Mouse (Mus musculus): Measurements from ENCODE around the gene Ttyh1. TPM values are rescaled to one million over a fixed set of nuclear protein-coding genes. Genes with fewer than 3 reads are reported as not detected.

The Ttyh1 gene
- total and polyA plus RNA-seq, 2 experiments = 0.65 to 2.4 TPM

DNA sequence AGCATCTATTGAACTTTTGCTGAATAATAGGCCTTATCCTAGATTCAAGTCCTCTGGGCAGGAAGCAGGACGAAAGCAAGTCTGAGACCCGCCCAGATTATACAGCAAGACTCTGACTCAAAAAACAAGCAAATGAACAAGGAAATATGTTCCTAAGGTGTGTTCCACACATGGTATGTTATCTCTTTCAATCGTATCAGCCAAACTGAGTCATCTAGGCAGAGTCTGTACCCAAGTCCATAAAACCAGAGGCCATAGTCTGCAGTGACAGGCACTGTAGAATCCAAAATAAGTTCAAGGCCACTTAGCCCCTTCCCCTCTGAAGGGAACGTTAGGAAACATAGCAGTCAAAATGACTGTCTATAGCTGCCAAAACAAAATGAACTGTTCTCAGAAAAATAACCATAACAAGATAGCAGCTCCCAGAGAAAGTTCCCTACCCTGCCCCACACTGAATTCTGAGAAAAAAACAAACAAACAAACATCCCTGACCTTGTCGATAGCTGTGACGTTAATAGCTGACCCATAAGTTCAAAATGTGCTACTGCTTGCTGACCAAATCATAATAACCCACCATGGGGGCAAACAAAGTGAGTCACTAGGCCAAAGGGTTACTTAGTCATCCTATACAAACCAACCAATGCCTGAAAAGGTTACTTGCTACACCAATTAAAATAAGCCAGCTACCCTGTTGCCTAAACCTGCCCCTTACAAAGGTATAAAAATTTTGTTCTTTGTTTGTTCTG is 51.2 kb downstream of the Ttyh1 start:
- no peaks in the 10 kb centered on the region for H3K36me3 ChIP-seq (ENCODE audit: control insufficient read depth, insufficient read depth, low read length)
- H3K9ac ChIP-seq (ENCODE audit: low read depth, low read length) = no peak overlapping the region
- no peak for TF ChIP-seq CTCF (IDR thresholded peaks at IDR 0.05; ENCODE audit: low read depth, low read length)
- no peak for TF ChIP-seq POLR2A (IDR thresholded peaks at IDR 0.05; ENCODE audit: extremely low read depth, insufficient read depth, low read length)
- H3K27me3 ChIP-seq (ENCODE audit: control insufficient read depth, insufficient read depth, low read length) = no peaks in the 10 kb centered on the region
- no peaks in the 10 kb centered on the region for H3K79me2 ChIP-seq (ENCODE audit: control insufficient read depth, insufficient read depth, low read length)
- peaks cover 2% of the 10 kb centered on the region; the same call in 1 of the 2 replicates for H3K4me1 ChIP-seq (ENCODE audit: control insufficient read depth, insufficient read depth, low read length)
- no peak overlapping the region for H3K27ac ChIP-seq (replicated peaks; ENCODE audit: insufficient read depth, low read depth, low read length)
- WGBS = 51% methylated on average over 6 of the region's 6 CpGs
- DNase-seq (ENCODE audit: extremely low read depth, low read depth, low spot score) = peak; percentile 33
- H3K4me3 ChIP-seq (ENCODE audit: insufficient read depth, low read depth, low read length) = no peak overlapping the region

DNA sequence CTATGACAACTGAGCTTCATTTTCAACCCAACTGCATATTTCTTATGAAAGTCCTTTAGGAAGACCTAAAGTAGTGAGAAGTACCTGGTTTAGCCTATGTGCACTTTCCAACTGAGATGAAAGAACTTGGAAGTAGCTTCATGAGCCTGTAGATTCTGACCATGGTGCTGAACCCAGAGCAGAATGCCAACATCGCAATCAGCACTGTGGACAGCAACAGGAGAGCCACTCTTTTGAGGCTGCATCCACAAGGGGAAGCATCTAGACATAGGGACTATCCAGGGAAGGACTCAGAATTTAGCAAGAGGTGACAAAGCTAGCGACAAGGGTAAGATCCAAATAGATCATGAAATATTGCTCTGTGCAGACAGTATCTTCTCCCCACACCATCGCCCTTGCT is 59.2 kb downstream of the Ttyh1 start:
- Histone ChIP-seq H3K4me1 (ENCODE audit: control insufficient read depth, insufficient read depth, low read length) (no peaks in the 10 kb centered on the region), H3K79me2 (ENCODE audit: control insufficient read depth, insufficient read depth, low read length) (no peaks in the 10 kb centered on the region), H3K27me3 (ENCODE audit: control insufficient read depth, insufficient read depth, low read length) (no peaks in the 10 kb centered on the region), H3K36me3 (ENCODE audit: control insufficient read depth, insufficient read depth, low read length) (no peaks in the 10 kb centered on the region), H3K9ac (ENCODE audit: low read depth, low read length) (no peak overlapping the region), H3K27ac (replicated peaks; ENCODE audit: insufficient read depth, low read depth, low read length) (no peak overlapping the region), H3K4me3 (ENCODE audit: insufficient read depth, low read depth, low read length) (no peak overlapping the region)
- WGBS = 36% methylated on average over 3 of the region's 3 CpGs
- peak; percentile 23 for DNase-seq (ENCODE audit: extremely low read depth, low read depth, low spot score)
- TF ChIP-seq POLR2A (IDR thresholded peaks at IDR 0.05; ENCODE audit: extremely low read depth, insufficient read depth, low read length) (no peak), CTCF (IDR thresholded peaks at IDR 0.05; ENCODE audit: low read depth, low read length) (no peak)

Other genes with a start within 250 kb of the Ttyh1 start
- gene Gm14548, start 221.3 kb upstream of the Ttyh1 start, total RNA-seq (2014; rRNA removed) = 0.09 and 0.13 TPM in 2 replicates
- gene Gm14548, start 221.3 kb upstream of the Ttyh1 start, polyA plus RNA-seq (2012; rRNA removed) = 0.07 TPM in 1 of 2 replicates, not detected in the other
- gene Lilra6, start 203.9 kb upstream of the Ttyh1 start, total RNA-seq (2014; rRNA removed) = 0.09 TPM in 1 of 2 replicates, not detected in the other
- gene Lilra6, start 203.9 kb upstream of the Ttyh1 start, polyA plus RNA-seq (2012; rRNA removed) = 0.20 TPM in 1 of 2 replicates, not detected in the other
- 3.7 and 5.8 TPM in 2 replicates for gene Lair1, start 56.2 kb upstream of the Ttyh1 start, total RNA-seq (2014; rRNA removed)
- gene Lair1, start 56.2 kb upstream of the Ttyh1 start, polyA plus RNA-seq (2012; rRNA removed) = 1.4 and 3.7 TPM in 2 replicates
- gene Leng8, start 17.6 kb downstream of the Ttyh1 start, total RNA-seq (2014; rRNA removed) = 36.0 and 36.1 TPM in 2 replicates
- gene Leng8, start 17.6 kb downstream of the Ttyh1 start, polyA plus RNA-seq (2012; rRNA removed) = 76.2 and 148 TPM in 2 replicates
- 1.5 and 2.0 TPM in 2 replicates for gene Leng9, start 31.0 kb downstream of the Ttyh1 start, total RNA-seq (2014; rRNA removed)
- gene Leng9, start 31.0 kb downstream of the Ttyh1 start, polyA plus RNA-seq (2012; rRNA removed) = 3.8 and 4.7 TPM in 2 replicates
- 2.0 and 3.8 TPM in 2 replicates for gene Cdc42ep5, start 45.5 kb downstream of the Ttyh1 start, total RNA-seq (2014; rRNA removed)
- gene Cdc42ep5, start 45.5 kb downstream of the Ttyh1 start, polyA plus RNA-seq (2012; rRNA removed) = 4.1 and 5.0 TPM in 2 replicates
- gene Lilra5, start 118.3 kb downstream of the Ttyh1 start, total RNA-seq (2014; rRNA removed) = 2.9 and 4.3 TPM in 2 replicates
- gene Lilra5, start 118.3 kb downstream of the Ttyh1 start, polyA plus RNA-seq (2012; rRNA removed) = 0.60 and 0.71 TPM in 2 replicates
- gene Ncr1, start 218.3 kb downstream of the Ttyh1 start, total RNA-seq (2014; rRNA removed) = 0.27 and 0.46 TPM in 2 replicates
- 0.06 and 0.10 TPM in 2 replicates for gene Ncr1, start 218.3 kb downstream of the Ttyh1 start, polyA plus RNA-seq (2012; rRNA removed)

Measured in liver, adult 2 months (tissue).